Mouse (Mus musculus): Measurements from ENCODE around the gene Gm45753. TPM values are rescaled to one million over a fixed set of nuclear protein-coding genes. Genes with fewer than 3 reads are reported as not detected.

The Gm45753 gene
- polyA plus RNA-seq, 1 experiment from 2014 or later, result not detected

DNA sequence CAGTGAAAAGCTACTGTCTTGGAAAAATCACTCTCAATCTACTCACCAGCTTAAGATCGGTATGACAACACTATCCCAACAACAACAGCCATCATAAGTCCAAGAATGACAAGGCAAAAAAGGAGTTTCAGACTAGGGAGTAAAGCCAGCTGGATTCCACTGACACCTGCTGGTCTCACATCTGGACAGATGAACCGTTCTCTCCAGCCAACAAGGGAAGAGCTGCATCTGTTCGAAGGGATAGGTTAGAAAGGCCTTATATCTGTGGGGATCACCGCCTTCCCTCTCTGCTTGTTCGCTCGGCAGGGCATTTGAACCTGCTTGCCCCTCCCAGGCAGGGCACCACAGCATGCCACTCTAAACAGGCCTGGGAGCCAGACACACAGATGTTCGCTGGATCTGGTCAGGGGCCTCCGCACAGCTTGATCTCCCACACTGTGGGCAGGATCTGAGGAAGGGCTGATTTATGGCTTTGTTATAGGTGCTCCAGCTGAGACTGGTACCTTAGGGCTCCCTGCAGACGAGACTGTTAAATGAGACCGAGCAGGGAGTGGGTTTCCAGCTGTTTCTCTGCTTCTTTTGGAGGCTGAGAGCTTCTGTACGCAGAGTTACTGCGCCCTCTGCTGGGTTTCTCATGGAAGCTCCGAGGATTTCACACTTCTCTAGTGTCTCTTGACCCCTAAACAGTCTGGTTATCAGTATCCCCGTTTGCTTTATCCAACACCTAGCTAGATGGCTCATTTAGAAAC, 71.9 kb downstream of the Gm45753 start:
- no peaks in the 10 kb centered on the region for H3K36me3 ChIP-seq (ENCODE audit: control insufficient read depth, insufficient read depth, low read length)
- no peak for ATAC-seq (ENCODE audit: insufficient number of reproducible peaks, insufficient read depth, low FRiP score, low read depth)
- no peak overlapping the region for H3K4me3 ChIP-seq (ENCODE audit: control insufficient read depth in 1 of 2, insufficient read depth in 1 of 2, low read depth in 1 of 2, low read length in 2 of 2)
- peaks cover 0 to 3% of the 10 kb centered on the region in 2 experiments; a peak in 1 of 4 replicates for H3K4me1 ChIP-seq (ENCODE audit: control insufficient read depth in 2 of 2, insufficient read depth in 2 of 2, low read length in 2 of 2)
- WGBS, result 30% methylated on average over 14 of the region's 14 CpGs
- H3K27ac ChIP-seq (replicated peaks in 1 of 2; ENCODE audit: control insufficient read depth in 1 of 2, insufficient read depth in 1 of 2, low read depth in 2 of 2, low read length in 2 of 2), result no peak overlapping the region
- no peak overlapping the region for H3K9ac ChIP-seq (ENCODE audit: low read length)
- peak overlapping the region; percentile 38 for H3K4me2 ChIP-seq (ENCODE audit: low read length)
- H3K9me3 ChIP-seq (ENCODE audit: control insufficient read depth, low read length), result no peaks in the 10 kb centered on the region
- no peaks in the 10 kb centered on the region for H3K27me3 ChIP-seq (ENCODE audit: control insufficient read depth, insufficient read depth, low read length)

GRCm38 (mm10) chr8:45235228-45235627, 73.0 kb downstream of the Gm45753 start:
- no peak overlapping the region for H3K27ac ChIP-seq (replicated peaks in 1 of 2; ENCODE audit: control insufficient read depth in 1 of 2, insufficient read depth in 1 of 2, low read depth in 2 of 2, low read length in 2 of 2)
- H3K27me3 ChIP-seq (ENCODE audit: control insufficient read depth, insufficient read depth, low read length), result no peaks in the 10 kb centered on the region
- H3K4me1 ChIP-seq (ENCODE audit: control insufficient read depth in 2 of 2, insufficient read depth in 2 of 2, low read length in 2 of 2), result peaks cover 0 to 3% of the 10 kb centered on the region in 2 experiments; a peak in 1 of 4 replicates
- no peak overlapping the region for H3K4me3 ChIP-seq (ENCODE audit: control insufficient read depth in 1 of 2, insufficient read depth in 1 of 2, low read depth in 1 of 2, low read length in 2 of 2)
- ATAC-seq (ENCODE audit: insufficient number of reproducible peaks, insufficient read depth, low FRiP score, low read depth), result no peak
- no peaks in the 10 kb centered on the region for H3K36me3 ChIP-seq (ENCODE audit: control insufficient read depth, insufficient read depth, low read length)
- no peaks in the 10 kb centered on the region for H3K9me3 ChIP-seq (ENCODE audit: control insufficient read depth, low read length)
- H3K9ac ChIP-seq (ENCODE audit: low read length), result no peak overlapping the region
- 84% methylated on average over 6 of the region's 6 CpGs for WGBS
- no peak overlapping the region for H3K4me2 ChIP-seq (ENCODE audit: low read length)

- no peaks in the 10 kb centered on the region for H3K36me3 ChIP-seq (ENCODE audit: control insufficient read depth, insufficient read depth, low read length)
- no peaks in the 10 kb centered on the region for H3K27me3 ChIP-seq (ENCODE audit: control insufficient read depth, insufficient read depth, low read length)
- 77% methylated on average over 3 of the region's 3 CpGs for WGBS
- no peaks in the 10 kb centered on the region for H3K9me3 ChIP-seq (ENCODE audit: control insufficient read depth, low read length)
- H3K27ac ChIP-seq (replicated peaks in 1 of 2; ENCODE audit: control insufficient read depth in 1 of 2, insufficient read depth in 1 of 2, low read depth in 2 of 2, low read length in 2 of 2), result no peak overlapping the region
- no peak overlapping the region for H3K4me2 ChIP-seq (ENCODE audit: low read length)
- H3K9ac ChIP-seq (ENCODE audit: low read length), result no peak overlapping the region
- H3K4me1 ChIP-seq (ENCODE audit: control insufficient read depth in 2 of 2, insufficient read depth in 2 of 2, low read length in 2 of 2), result peaks cover 0 to 3% of the 10 kb centered on the region in 2 experiments; a peak in 1 of 4 replicates
- no peak for ATAC-seq (ENCODE audit: insufficient number of reproducible peaks, insufficient read depth, low FRiP score, low read depth)
- no peak overlapping the region for H3K4me3 ChIP-seq (ENCODE audit: control insufficient read depth in 1 of 2, insufficient read depth in 1 of 2, low read depth in 1 of 2, low read length in 2 of 2)
These were observed 75.0 kb downstream of the Gm45753 start for GRCm38 (mm10) chr8:45233256-45233655.

Other genes starting within 250 kb of the Gm45753 start
- not detected in 2 replicates for gene Mtnr1a, start 239.3 kb downstream of the Gm45753 start, polyA plus RNA-seq (2014; fragmentation: Nextera tagmentation; extraction: Ambion mirVana)
- gene F11, start 46.4 kb downstream of the Gm45753 start, polyA plus RNA-seq (2014; fragmentation: Nextera tagmentation; extraction: Ambion mirVana), result not detected in 2 replicates
- gene Klkb1, start 13.6 kb downstream of the Gm45753 start, polyA plus RNA-seq (2014; fragmentation: Nextera tagmentation; extraction: Ambion mirVana), result not detected in 2 replicates
- 0.76 and 1.1 TPM in 2 replicates for gene Cyp4v3, start 24.8 kb upstream of the Gm45753 start, polyA plus RNA-seq (2014; fragmentation: Nextera tagmentation; extraction: Ambion mirVana)
- 3.6 and 4.2 TPM in 2 replicates for gene Fam149a, start 73.8 kb upstream of the Gm45753 start, polyA plus RNA-seq (2014; fragmentation: Nextera tagmentation; extraction: Ambion mirVana)
- gene Tlr3, start 102.6 kb upstream of the Gm45753 start, polyA plus RNA-seq (2014; fragmentation: Nextera tagmentation; extraction: Ambion mirVana), result 3.0 and 3.3 TPM in 2 replicates
- gene Sorbs2, start 199.3 kb upstream of the Gm45753 start, polyA plus RNA-seq (2014; fragmentation: Nextera tagmentation; extraction: Ambion mirVana), result 476 and 526 TPM in 2 replicates